Mouse (Mus musculus): ENCODE data around the gene Cecr2.
A peak's percentile ranks its signal among the peaks of the same experiment; 100 is the strongest.

Cecr2 gene

GRCm38 (mm10) chr6:120674121-120674520 lies 8.0 kb downstream of the Cecr2 start:
- DNase-seq, result peak; percentile 15

- DNase-seq, result peak; percentile 12
Observed at GRCm38 (mm10) chr6:120674881-120675280, 8.7 kb downstream of the Cecr2 start.

GRCm38 (mm10) chr6:120675979-120676378 lies 9.8 kb downstream of the Cecr2 start:
- no peak for DNase-seq

- DNase-seq, result no peak
Observed at GRCm38 (mm10) chr6:120683351-120683750, 17.2 kb downstream of the Cecr2 start.

GRCm38 (mm10) chr6:120684750-120685149 lies 18.6 kb downstream of the Cecr2 start:
- DNase-seq, result no peak

- DNase-seq, result no peak
Observed at GRCm38 (mm10) chr6:120686872-120687650, 20.9 kb downstream of the Cecr2 start.

- DNase-seq, result no peak
Observed at GRCm38 (mm10) chr6:120700221-120700620, 34.1 kb downstream of the Cecr2 start.

GRCm38 (mm10) chr6:120704376-120704775 lies 38.2 kb downstream of the Cecr2 start:
- no peak for DNase-seq

GRCm38 (mm10) chr6:120708759-120709158 lies 42.6 kb downstream of the Cecr2 start:
- no peak for DNase-seq

GRCm38 (mm10) chr6:120714806-120715205 lies 48.6 kb downstream of the Cecr2 start:
- no peak for DNase-seq

GRCm38 (mm10) chr6:120715227-120715626 lies 49.1 kb downstream of the Cecr2 start:
- DNase-seq, result peak; percentile 9

- DNase-seq, result no peak
Observed at GRCm38 (mm10) chr6:120715851-120716250, 49.7 kb downstream of the Cecr2 start.

GRCm38 (mm10) chr6:120716531-120716984 lies 50.4 kb downstream of the Cecr2 start:
- no peak for DNase-seq

- DNase-seq, result no peak
Observed at GRCm38 (mm10) chr6:120725986-120726385, 59.8 kb downstream of the Cecr2 start.

- DNase-seq, result no peak
Observed at GRCm38 (mm10) chr6:120736011-120736410, 69.8 kb downstream of the Cecr2 start.

GRCm38 (mm10) chr6:120736566-120736965 lies 70.4 kb downstream of the Cecr2 start:
- no peak for DNase-seq

GRCm38 (mm10) chr6:120743130-120743529 lies 77.0 kb downstream of the Cecr2 start:
- no peak for DNase-seq

GRCm38 (mm10) chr6:120744266-120744665 lies 78.1 kb downstream of the Cecr2 start:
- DNase-seq, result no peak

GRCm38 (mm10) chr6:120746416-120746815 lies 80.2 kb downstream of the Cecr2 start:
- no peak for DNase-seq

- DNase-seq, result no peak
Observed at GRCm38 (mm10) chr6:120761151-120761550, 95.0 kb downstream of the Cecr2 start.

GRCm38 (mm10) chr6:120769972-120770371 lies 103.8 kb downstream of the Cecr2 start:
- no peak for DNase-seq

GRCm38 (mm10) chr6:120771366-120771765 lies 105.2 kb downstream of the Cecr2 start:
- DNase-seq, result no peak

GRCm38 (mm10) chr6:120772025-120772424 lies 105.9 kb downstream of the Cecr2 start:
- no peak for DNase-seq

- no peak for DNase-seq
Observed at GRCm38 (mm10) chr6:120773149-120773628, 107.0 kb downstream of the Cecr2 start, which contains the start of gene Slc25a18. Gene Slc25a18, plus strand, starts transcription at chr6:120773578.

GRCm38 (mm10) chr6:120773763-120774162 lies 107.6 kb downstream of the Cecr2 start:
- no peak for DNase-seq

All from kidney, adult 18-20 months (tissue).